ENCODE assay signal across 10 mouse cellular contexts in genomic region chr4:46745536-46745935, GRCm38 (mm10).
"Had no signal": no experiment of that assay in that cellular context is flagged by ENCODE, and none has a peak within 500 bp of the region (broad histone marks: within the 10 kb centered on the region; RNA-seq: fewer than 3 reads in every experiment).

No protein-coding gene starts in this region.

- ATAC-seq: intestine, postnatal 0 days; liver, postnatal 0 days; lung, postnatal 0 days; midbrain, embryonic 15.5 days had no signal

- DNase-seq: kidney, adult 2 months; kidney, postnatal 25 days; left cerebral cortex, postnatal 4 days; liver, postnatal 0 days; lung, embryonic 14.5 days; thymus, adult 18-20 months; thymus, postnatal 36 days had no signal
